Mouse (Mus musculus) MN1 (cell line): Measurements from ENCODE around the gene Selp.

Experiments
- DNase-seq: peaks from one replicate; pipeline ENCODE4 v3.0.0-alpha.2; 2016; ENCODE audit warnings: low spot score

Gene Selp

DNA sequence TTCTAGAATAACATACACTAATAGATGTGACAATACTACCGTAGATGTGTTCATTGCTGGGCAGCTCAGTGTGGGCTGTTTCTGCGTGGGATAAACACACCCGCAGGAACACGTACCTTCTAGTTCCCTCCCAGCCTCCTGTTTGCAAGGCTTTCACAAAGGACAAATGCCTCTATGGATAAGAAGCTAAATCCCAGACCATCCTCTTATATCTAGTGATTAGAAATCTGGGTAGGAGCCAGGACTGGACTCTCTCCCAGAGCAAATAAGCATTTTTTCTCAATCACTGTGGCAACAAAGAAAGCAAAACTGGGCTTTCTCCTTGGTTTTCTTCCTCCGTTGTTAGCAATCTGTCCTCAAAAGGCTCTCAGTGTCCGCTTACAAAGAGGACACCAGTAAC lies 63.4 kb downstream of the Selp start:
- DNase-seq: no peak

DNA sequence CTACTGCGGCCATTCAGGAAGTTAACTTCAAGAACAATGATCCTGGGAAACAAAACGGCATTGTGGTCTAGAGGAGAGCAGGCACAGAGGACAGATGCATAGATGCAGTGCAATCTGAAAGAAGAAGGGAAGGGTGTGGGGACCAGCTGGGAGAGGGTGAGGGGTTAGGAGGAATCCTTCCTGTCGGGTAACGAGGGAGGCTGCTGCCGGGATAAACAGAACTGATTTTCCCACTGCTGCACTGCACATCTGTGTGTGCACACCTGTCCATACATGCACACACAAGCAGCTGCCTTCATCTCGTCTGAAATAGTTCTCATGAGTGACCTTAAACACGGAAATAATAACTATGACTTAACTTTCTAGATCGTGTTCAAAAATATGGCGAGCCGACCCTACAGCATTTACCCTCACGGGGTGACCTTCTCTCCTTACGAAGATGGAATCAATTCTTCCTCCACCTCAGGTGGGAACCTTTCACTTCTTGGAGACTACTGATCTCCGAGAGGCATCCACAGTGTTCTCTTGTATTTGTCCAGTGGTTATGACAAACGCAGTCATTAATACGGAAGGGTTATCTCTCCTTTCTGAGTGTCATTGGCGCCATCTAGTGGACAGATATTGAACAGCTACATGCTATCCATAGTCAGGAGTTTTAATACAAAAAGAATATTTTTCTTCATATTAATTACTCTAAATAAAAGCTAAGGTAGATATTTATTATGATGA lies 69.2 kb downstream of the Selp start:
- DNase-seq: peak; percentile 79

DNA sequence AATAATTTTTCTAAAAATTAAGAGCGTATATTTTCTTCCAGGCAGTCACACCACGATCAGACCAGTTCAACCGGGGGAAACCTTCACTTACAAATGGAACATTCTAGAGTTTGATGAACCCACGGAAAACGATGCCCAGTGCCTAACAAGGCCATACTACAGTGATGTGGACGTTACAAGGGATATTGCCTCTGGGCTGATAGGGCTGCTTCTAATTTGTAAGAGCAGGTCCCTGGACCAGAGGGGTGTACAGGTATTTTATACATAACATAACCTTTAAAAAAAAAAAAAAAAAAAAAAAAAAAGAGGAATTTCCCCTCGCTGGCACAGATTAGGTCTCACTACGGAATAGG lies 69.8 kb downstream of the Selp start:
- DNase-seq: no peak

DNA sequence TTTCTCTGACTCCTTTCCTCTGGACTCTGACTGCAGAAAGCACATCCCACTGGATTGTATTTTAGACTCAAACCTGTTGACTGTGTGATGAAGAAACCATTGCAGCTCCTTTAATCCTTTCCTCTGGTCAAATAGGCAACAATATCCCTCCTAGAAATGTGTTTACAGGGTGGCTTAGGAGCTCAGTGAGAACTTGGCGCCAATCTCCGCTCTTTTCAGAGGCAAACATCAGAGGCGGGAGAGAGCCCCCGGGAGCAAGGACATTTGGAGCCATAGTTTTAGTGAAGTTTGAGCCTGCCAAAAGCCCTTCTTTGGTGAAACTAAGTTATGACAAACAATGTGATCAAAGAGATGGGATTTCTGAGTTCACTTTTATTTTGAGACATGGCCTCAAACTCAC lies 70.3 kb downstream of the Selp start:
- DNase-seq: no peak

DNA sequence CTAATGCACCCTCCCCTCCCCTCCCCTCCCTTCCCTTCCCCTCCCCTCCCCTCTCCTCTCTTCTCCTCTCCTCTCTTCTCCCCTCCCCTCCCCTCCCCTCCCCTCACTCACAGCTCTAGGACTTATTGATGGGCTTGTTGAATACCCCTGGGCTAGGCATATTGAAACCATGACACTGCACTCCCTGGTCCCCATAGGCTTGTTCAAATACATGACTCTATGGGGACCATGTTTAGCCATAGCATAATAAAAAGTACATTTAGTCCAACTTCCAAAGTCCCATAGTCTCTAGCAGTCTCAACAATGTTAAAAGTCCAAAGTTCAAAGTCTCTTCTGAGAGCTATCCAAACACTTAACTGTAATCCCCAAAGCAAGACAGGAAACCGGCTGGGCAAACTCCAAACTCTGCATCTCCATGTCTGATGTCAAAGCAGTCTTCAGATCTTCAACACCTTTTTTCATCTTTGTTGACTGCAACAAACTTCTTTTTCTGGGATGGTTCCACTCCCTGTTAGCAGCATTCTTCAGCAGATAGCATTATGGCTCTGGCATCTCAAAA lies 72.0 kb downstream of the Selp start:
- no peak for DNase-seq

DNA sequence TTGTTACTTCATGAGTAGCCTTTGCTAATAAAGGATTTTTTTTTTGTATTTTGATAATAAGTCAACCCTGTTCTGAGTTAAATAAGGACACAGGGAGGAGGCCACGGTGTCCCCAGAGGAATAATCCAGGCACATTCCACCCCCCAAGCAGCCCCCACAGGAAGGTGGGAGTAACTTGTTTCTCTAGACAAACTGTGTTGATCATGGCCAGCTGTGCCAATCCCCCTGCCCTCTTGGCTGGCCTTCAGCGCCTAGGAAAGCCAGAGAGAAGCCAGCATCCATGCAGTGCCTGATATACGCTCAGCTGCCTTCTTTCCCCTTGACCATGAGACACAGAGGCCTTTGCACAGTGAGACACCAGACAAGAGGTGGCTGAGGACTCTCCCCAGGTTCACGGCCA lies 84.5 kb downstream of the Selp start:
- no peak for DNase-seq
